Mouse (Mus musculus) skeletal muscle tissue, postnatal 0 days (tissue): ENCODE results near the gene Esp3. TPM values are rescaled to one million over a fixed set of nuclear protein-coding genes. Genes with fewer than 3 reads are reported as not detected.

Experiments
- polyA plus RNA-seq: library from polyadenylated mRNA; unstranded; fragments of >200 nt; fragmentation: Nextera tagmentation; extraction: Ambion mirVana; gene quantifications from 2 replicates; pipeline ENCODE4 v1.2.1, GENCODE M21; 2015

The Esp3 gene
- not detected in 2 replicates for polyA plus RNA-seq

GRCm38 (mm10) chr17:40631775-40632174 is at the start of gene Esp3:
Gene Esp3 (plus strand): TSS chr17:40632075.

GRCm38 (mm10) chr17:40598294-40598693 is 33.6 kb upstream of the Esp3 start, which contains the start of gene Esp4:
Gene Esp4 (plus strand): TSS chr17:40598594.

Other genes starting within 250 kb of the Esp3 start
- not detected in 2 replicates for gene Esp8, start 112.1 kb upstream of the Esp3 start, polyA plus RNA-seq
- gene Esp6, start 70.6 kb upstream of the Esp3 start, polyA plus RNA-seq: not detected in 2 replicates
- not detected in 2 replicates for gene Esp4, start 33.5 kb upstream of the Esp3 start, polyA plus RNA-seq
- not detected in 2 replicates for gene Esp1, start 95.0 kb downstream of the Esp3 start, polyA plus RNA-seq
- not detected in 2 replicates for gene Crisp2, start 174.9 kb downstream of the Esp3 start, polyA plus RNA-seq
- 0.09 TPM in 1 of 2 replicates, not detected in the other for gene Rhag, start 179.1 kb downstream of the Esp3 start, polyA plus RNA-seq
- gene 9130008F23Rik, start 248.5 kb downstream of the Esp3 start, polyA plus RNA-seq: 0.58 and 0.59 TPM in 2 replicates